9 mouse cellular contexts compared by ENCODE assay signal in the genomic region with DNA sequence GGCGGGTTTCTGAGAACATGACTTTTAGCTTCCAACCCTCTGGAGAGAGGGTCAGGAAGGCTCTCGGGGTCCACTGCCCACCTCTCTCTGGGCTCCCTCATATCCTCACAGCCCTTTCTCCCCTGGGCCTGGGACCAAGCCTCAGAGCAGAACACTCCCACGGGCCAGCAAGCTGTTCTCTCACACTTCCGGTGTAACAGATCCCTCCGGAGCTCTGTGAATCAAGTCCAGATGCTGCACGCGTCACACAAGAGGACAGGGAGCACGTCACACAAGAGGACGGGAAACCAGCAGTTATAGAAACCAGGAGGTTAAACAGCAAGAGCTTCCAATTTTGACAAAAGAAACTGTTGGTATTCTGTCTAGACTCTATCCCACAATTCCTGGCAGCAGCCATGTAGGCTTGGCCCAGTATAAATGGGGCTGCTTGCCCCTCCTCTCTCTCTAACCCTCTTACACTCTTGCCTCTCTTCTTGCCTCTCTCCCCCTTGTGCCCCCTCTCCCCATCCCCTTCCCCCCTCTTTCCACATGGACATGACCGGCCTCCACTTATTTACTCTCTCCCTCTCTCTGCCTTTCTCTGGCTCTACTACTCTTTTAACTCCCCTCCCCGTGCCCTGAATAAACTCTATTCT. TPM values are rescaled to one million over a fixed set of nuclear protein-coding genes. Genes with fewer than 3 reads are reported as not detected.
A peak's percentile ranks its signal among the peaks of the same experiment; 100 is the strongest.
DNase-seq lines count a peak whose midpoint lies in the region; ATAC-seq and TF ChIP-seq lines count a peak whose summit lies in the region.
"Had no signal": no experiment of that assay in that cellular context is flagged by ENCODE, and none has a peak within 500 bp of the region (broad histone marks: within the 10 kb centered on the region; RNA-seq: fewer than 3 reads in every experiment).

No protein-coding gene starts in this region.

- 68% methylated on average over 11 of the region's 11 CpGs for WGBS in hindbrain, postnatal 0 days
- WGBS in hindbrain, embryonic 13.5 days: 81% methylated on average over 11 of the region's 11 CpGs
- 49% methylated on average over 11 of the region's 11 CpGs for WGBS in embryonic facial prominence, embryonic 11.5 days

- H3K9ac ChIP-seq in hindbrain, postnatal 0 days (replicated peaks; ENCODE audit: low read length): no peak overlapping the region
- no peak overlapping the region for H3K9ac ChIP-seq in hindbrain, embryonic 13.5 days
- H3K9ac ChIP-seq in embryonic facial prominence, embryonic 11.5 days (replicated peaks; ENCODE audit: low read length): no peak overlapping the region
- H3K9ac ChIP-seq: liver, embryonic 12.5 days had no signal

- H3K4me2 ChIP-seq in hindbrain, postnatal 0 days (ENCODE audit: low read depth, low read length): no peak overlapping the region
- H3K4me2 ChIP-seq in hindbrain, embryonic 13.5 days: no peak overlapping the region
- no peak overlapping the region for H3K4me2 ChIP-seq in embryonic facial prominence, embryonic 11.5 days (ENCODE audit: low read depth, low read length)
- H3K4me2 ChIP-seq: liver, embryonic 12.5 days had no signal

- no peaks in the 10 kb centered on the region for H3K36me3 ChIP-seq in hindbrain, postnatal 0 days (ENCODE audit: insufficient read depth, low read length)
- no peaks in the 10 kb centered on the region for H3K36me3 ChIP-seq in hindbrain, embryonic 13.5 days
- no peaks in the 10 kb centered on the region for H3K36me3 ChIP-seq in embryonic facial prominence, embryonic 11.5 days (replicated peaks; ENCODE audit: control insufficient read depth, insufficient read depth, low read depth, low read length)
- H3K36me3 ChIP-seq: liver, embryonic 12.5 days had no signal

- 0 out of 2 replicates have a peak, but pooled peaks cover 2% of the 10 kb centered on the region for H3K4me1 ChIP-seq in hindbrain, postnatal 0 days (ENCODE audit: insufficient read depth, low read length)
- peaks cover 16% of the 10 kb centered on the region; the same call in 1 of the 2 replicates for H3K4me1 ChIP-seq in hindbrain, embryonic 13.5 days (replicated peaks)
- H3K4me1 ChIP-seq in embryonic facial prominence, embryonic 11.5 days (ENCODE audit: control insufficient read depth, insufficient read depth, low read length): no peaks in the 10 kb centered on the region

- H3K27me3 ChIP-seq in hindbrain, postnatal 0 days (ENCODE audit: insufficient read depth, low read length): no peaks in the 10 kb centered on the region
- H3K27me3 ChIP-seq in hindbrain, embryonic 13.5 days: no peaks in the 10 kb centered on the region
- H3K27me3 ChIP-seq in embryonic facial prominence, embryonic 11.5 days (ENCODE audit: control insufficient read depth, insufficient read depth, low read length): no peaks in the 10 kb centered on the region
- H3K27me3 ChIP-seq: liver, embryonic 12.5 days had no signal

- no peak overlapping the region for H3K27ac ChIP-seq in hindbrain, postnatal 0 days
- no peak overlapping the region for H3K27ac ChIP-seq in hindbrain, embryonic 13.5 days
- H3K27ac ChIP-seq in embryonic facial prominence, embryonic 11.5 days (replicated peaks; ENCODE audit: low read depth, low read length): no peak overlapping the region; the same call in 1 of the 2 replicates
- H3K27ac ChIP-seq: liver, embryonic 12.5 days had no signal

- peak; percentile 8 for DNase-seq in hindbrain, postnatal 0 days (ENCODE audit: low spot score)
- DNase-seq in embryonic facial prominence, embryonic 11.5 days (ENCODE audit: low spot score): peak; percentile 82
- peak; percentile 38 for DNase-seq in gastrocnemius, postnatal 25 days
- DNase-seq in kidney, postnatal 4 days: peak; percentile 63 to 70
- DNase-seq in MN1 (ENCODE audit: low spot score): no peak
- DNase-seq: thymus, postnatal 4 days had no signal

- no peak for TF ChIP-seq CTCF in hindbrain, postnatal 0 days (IDR thresholded peaks at IDR 0.05; ENCODE audit: low read depth)

- H3K9me3 ChIP-seq in hindbrain, postnatal 0 days (ENCODE audit: low read length): no peaks in the 10 kb centered on the region
- H3K9me3 ChIP-seq in hindbrain, embryonic 13.5 days: no peaks in the 10 kb centered on the region
- no peaks in the 10 kb centered on the region for H3K9me3 ChIP-seq in embryonic facial prominence, embryonic 11.5 days (replicated peaks; ENCODE audit: control insufficient read depth, low read length)
- H3K9me3 ChIP-seq: liver, embryonic 12.5 days had no signal

- peak; percentile 63 for ATAC-seq in hindbrain, postnatal 0 days
- ATAC-seq in hindbrain, embryonic 13.5 days (ENCODE audit: low FRiP score): no peak
- ATAC-seq in embryonic facial prominence, embryonic 11.5 days (replicated peaks; ENCODE audit: insufficient number of reproducible peaks, low FRiP score, low TSS enrichment, low read depth): peak; percentile 61; the same call in 1 of the 2 replicates
- no peak for ATAC-seq in megakaryocyte, adult 5-6 weeks (ENCODE audit: poor library complexity, severe bottlenecking)
- ATAC-seq: liver, embryonic 12.5 days had no signal

- no peak overlapping the region for H3K4me3 ChIP-seq in hindbrain, postnatal 0 days (ENCODE audit: low read length)
- H3K4me3 ChIP-seq in hindbrain, embryonic 13.5 days: no peak overlapping the region
- no peak overlapping the region for H3K4me3 ChIP-seq in embryonic facial prominence, embryonic 11.5 days (ENCODE audit: low read depth, low read length)
- H3K4me3 ChIP-seq: liver, embryonic 12.5 days had no signal

RNA-seq across cellular contexts. Expression of a gene that starts 19.9 kb away (rescaled TPM):
- 32.8 and 42.4 TPM in 2 replicates for total RNA-seq in hindbrain, postnatal 0 days (2014; rRNA removed)
- polyA plus RNA-seq in hindbrain, postnatal 0 days (2015; fragmentation: Nextera tagmentation; extraction: Ambion mirVana): 18.4 and 21.0 TPM in 2 replicates
- 10.8 and 11.6 TPM in 2 replicates for polyA plus RNA-seq in hindbrain, embryonic 13.5 days (2015; fragmentation: Nextera tagmentation; extraction: Ambion mirVana)
- polyA plus RNA-seq in embryonic facial prominence, embryonic 11.5 days (2014; fragmentation: Nextera tagmentation; extraction: Ambion mirVana): 16.3 and 18.8 TPM in 2 replicates
- total RNA-seq in gastrocnemius, postnatal 25 days (2021): 1 to 10 TPM; 2.8 to 3.3 TPM
- 8.1 and 9.8 TPM in 2 replicates for total RNA-seq in megakaryocyte, adult 5-6 weeks (2015)
- total RNA-seq in megakaryocyte, adult 5-6 weeks (2017): 4.6 and 5.1 TPM in 2 replicates

Comparison
In these comparisons a context has a peak if more than half of its experiments do, and no peak if none do; other contexts are left out.
1. ATAC-seq: peak in hindbrain, postnatal 0 days (single experiment) and embryonic facial prominence, embryonic 11.5 days (single experiment); none in hindbrain, embryonic 13.5 days (single experiment) and megakaryocyte, adult 5-6 weeks (single experiment).